Mouse (Mus musculus) skeletal muscle tissue, adult 2 months (tissue): ENCODE data around the gene Setd1a.
A peak's percentile ranks its signal among the peaks of the same experiment; 100 is the strongest.

Source experiments
- DNase-seq: peaks from one replicate; pipeline ENCODE4 v3.0.0-alpha.2; 2012; ENCODE audit warnings: low read depth, low spot score

The Setd1a gene

DNA sequence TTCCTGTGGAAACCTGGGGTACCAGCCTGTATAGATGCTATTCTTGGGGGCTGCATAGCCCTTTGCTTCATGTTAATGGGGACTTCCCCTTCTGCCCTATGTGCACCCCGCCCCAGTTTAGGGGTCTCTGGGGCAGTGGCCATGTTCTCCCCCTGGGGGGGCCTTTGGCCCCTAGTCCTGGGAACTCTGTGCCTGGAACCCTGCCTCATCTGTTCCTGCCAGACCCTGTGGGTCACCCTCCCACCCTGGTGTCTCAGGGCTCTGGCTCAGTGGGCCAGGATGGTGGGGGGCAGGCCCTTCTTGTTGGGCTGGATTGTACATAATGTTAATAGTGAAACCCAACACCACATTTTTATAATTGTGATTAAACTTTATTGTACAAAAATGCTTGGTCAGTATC lies 23.3 kb downstream of the Setd1a start:
- DNase-seq, result no peak

DNA sequence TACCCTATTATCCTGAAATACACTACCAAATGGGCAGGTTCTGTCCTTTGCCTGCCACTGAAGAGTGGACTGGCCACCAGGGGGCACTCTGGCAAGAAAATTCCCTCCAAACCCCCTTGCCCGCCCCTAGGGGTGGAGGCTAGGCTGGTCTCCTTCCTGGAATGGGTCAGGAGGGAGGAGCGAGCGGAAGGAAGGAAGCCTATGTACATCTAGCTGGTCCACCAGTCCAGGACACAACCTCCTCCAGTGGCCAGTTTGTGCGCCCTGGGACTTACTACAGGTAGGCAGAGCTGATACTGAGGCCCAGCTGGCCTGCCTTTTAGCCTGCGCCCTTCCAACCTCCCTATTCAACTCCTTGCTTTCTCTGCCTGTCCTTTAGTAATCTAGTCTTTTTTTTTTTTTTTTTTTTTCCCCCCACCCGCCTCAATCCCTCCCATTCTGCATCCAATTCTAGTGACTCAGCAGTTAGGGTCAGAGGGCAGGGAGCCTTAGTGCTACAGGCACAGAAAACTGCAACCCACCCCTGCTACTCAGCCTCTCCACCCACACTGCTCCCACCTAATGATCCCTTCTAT lies 24.1 kb downstream of the Setd1a start, which contains the start of gene Hsd3b7:
Gene Hsd3b7, plus strand, starts transcription at position 170 of the 575 bp plus-strand sequence.
- peak; percentile 90 for DNase-seq

DNA sequence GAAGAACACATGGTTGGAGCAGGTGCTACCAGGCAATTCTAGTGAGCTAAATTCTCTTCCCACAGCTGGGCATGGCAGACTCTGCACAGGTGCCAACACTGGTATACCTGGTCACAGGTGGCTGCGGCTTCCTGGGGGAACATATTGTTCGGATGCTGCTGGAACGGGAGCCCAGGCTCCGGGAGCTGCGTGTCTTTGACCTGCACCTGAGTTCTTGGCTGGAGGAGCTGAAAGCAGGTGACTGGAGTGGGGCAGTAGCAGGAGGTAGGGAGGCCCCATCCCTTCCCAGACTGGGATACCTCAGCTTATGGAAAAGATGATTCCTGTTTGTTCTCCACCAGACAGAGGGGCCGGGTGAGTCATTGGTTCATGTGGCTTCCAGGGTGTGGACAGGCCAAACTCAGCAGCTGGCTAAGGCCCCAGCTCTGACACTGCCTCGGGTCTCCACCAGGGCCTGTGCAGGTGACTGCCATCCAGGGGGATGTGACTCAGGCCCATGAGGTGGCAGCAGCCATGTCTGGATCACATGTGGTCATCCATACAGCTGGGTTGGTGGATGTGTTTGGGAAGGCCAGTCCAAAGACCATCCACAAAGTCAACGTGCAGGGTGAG lies 24.6 kb downstream of the Setd1a start:
- peak; percentile 43 for DNase-seq

DNA sequence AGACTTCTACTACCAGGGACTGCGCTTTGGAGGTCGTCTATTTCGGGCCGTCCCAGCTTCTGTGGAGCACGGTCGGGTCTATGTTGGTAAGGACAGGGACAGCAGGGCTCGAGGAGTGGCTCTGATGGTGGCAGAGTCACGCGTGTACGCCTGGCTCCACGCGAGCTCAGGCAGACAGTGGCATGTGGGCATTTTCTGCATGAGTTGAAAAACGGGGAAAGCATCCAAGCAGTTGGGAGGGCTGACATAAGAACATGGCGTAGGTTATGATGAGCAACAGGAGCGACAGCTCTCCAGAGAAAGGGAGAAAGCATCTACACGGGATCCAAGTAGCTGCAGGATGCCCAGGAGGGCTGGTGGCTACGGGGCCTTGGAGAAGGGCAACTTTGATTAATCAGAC lies 25.8 kb downstream of the Setd1a start:
- no peak for DNase-seq

GRCm38 (mm10) chr7:127808821-127809220 lies 32.4 kb downstream of the Setd1a start:
- no peak for DNase-seq

DNA sequence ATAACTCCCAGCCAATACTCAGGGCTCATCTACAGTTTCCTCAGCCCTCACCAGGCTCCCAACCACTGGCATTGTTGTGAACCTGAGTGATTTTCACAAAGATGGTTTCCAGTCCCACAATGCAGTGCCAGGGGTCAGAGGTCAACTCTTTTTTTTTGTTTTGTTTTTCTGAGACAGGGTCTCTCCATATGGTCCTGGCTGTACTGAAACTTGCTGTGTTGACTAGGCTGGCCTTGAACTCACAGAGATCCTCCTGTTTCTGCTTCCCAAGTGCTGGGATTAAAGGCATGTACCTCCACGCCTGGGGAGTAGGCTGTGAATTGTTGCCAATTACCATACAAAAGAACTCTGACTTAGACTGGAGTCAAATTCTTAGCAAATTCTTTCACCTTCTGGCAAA lies 33.4 kb downstream of the Setd1a start:
- no peak for DNase-seq

DNA sequence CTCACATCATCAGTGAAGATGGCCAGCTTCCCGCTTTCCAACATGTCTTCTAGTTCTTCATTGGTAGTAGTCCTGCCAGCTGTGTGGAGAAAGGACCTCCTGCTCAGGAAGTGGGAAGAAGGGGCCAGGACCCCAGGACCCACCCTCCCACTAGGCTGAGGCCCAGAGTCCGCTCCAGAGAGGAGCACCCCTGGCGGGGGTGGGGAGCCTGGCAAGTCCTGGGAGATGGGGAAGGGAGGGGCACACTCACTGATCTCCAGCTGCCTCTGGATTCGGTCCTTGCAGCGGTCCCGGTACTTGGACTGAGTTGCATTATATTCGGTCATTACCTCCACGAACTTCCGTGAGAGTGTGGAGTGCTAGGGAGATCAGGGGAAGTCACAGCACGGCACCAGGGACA lies 34.2 kb downstream of the Setd1a start:
- DNase-seq, result no peak

DNA sequence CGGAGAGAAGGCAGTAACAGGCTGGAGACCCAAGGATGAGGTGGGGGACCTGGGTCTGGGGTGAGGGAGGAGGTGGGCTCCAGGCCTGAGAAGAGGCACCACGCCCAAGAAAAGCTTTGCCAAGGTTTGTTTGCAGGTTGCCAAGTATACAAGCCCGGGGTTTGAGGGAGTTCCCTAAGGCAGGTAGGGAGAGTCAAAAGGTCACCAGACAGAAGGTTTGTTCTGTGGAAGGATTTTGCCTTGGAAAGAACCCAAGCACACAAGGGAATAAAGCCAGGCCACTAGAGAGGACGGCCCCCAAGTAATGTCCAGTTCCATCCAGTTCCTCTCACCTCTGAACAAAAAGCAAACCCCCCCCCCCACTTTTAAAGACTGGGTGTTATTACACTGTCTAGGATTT lies 34.8 kb downstream of the Setd1a start:
- no peak for DNase-seq

GRCm38 (mm10) chr7:127812292-127812691 lies 35.8 kb downstream of the Setd1a start:
- DNase-seq, result no peak

- DNase-seq, result peak; percentile 73
Observed at GRCm38 (mm10) chr7:127813821-127814220, 37.4 kb downstream of the Setd1a start.

GRCm38 (mm10) chr7:127814241-127814921 lies 37.9 kb downstream of the Setd1a start:
- peak; percentile 90 for DNase-seq

GRCm38 (mm10) chr7:127815116-127815665 lies 38.7 kb downstream of the Setd1a start:
- DNase-seq, result no peak

GRCm38 (mm10) chr7:127815954-127816821 lies 39.7 kb downstream of the Setd1a start:
- DNase-seq, result peak; percentile 79

GRCm38 (mm10) chr7:127817053-127817452 lies 40.6 kb downstream of the Setd1a start:
- no peak for DNase-seq

- DNase-seq, result no peak
Observed at GRCm38 (mm10) chr7:127817776-127818175, 41.3 kb downstream of the Setd1a start.

GRCm38 (mm10) chr7:127820836-127821509 lies 44.5 kb downstream of the Setd1a start:
- DNase-seq, result no peak

DNA sequence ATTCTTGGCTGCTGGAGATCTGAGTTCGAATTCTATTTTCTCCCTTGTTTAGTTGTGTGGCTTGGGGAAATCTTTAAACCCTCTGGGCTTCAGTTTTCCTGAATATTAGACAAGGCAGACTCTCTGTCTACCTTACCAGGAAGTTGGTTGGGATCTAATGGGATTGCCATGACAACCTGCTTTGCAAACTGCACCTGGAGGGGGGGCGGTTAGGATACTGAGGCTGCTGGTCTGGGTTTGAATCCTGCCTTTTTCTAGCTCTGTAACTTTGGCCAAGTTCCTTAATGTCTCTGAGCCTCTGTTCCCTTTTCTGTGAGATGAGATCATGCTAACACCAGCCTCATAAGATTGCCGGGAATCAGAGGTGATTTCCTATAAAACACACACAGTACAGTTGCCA lies 46.0 kb downstream of the Setd1a start:
- DNase-seq, result no peak

- DNase-seq, result no peak
Observed at GRCm38 (mm10) chr7:127823236-127824171, 47.0 kb downstream of the Setd1a start.

GRCm38 (mm10) chr7:127824176-127824871 lies 47.9 kb downstream of the Setd1a start, which contains the start of the genes Stx4a and Stx1b:
Stx4a (plus strand) TSS chr7:127824294.
Stx1b (minus strand) TSS chr7:127824549.
- DNase-seq, result no peak
